Mouse (Mus musculus) hindbrain, embryonic 14.5 days (tissue): ENCODE measurements around the gene Lrrc73. TPM values are rescaled to one million over a fixed set of nuclear protein-coding genes. Genes with fewer than 3 reads are reported as not detected.

Experiments used
- ATAC-seq: fragments of 200-750 bp; cut with Nextera tagmentation; 2 replicates; pipeline ENCODE4 v1.8.0; 2017; ENCODE audit warnings: moderate number of reproducible peaks, mild to moderate bottlenecking, moderate TSS enrichment, moderate library complexity; ENCODE audit not compliant: low FRiP score
- DNase-seq: peaks from one replicate; pipeline ENCODE4 v3.0.0-alpha.2; 2015; ENCODE audit warnings: low spot score
- H3K27ac ChIP-seq: fragments of 300-500 bp; sonication (generic); 2 replicates; pipeline ENCODE4 v1.5.1; 2014; ENCODE audit warnings: mild to moderate bottlenecking, moderate library complexity
- H3K27me3 ChIP-seq: fragments of 300-500 bp; sonication (generic); 2 replicates; pipeline ENCODE4 v1.6.1; 2014; ENCODE audit warnings: mild to moderate bottlenecking, low read length, mixed read lengths; ENCODE audit not compliant: control insufficient read depth, insufficient read depth
- H3K36me3 ChIP-seq: fragments of 300-500 bp; sonication (generic); replicated peaks from 2 replicates; pipeline ENCODE4 v1.6.1; 2014; ENCODE audit not compliant: control insufficient read depth, insufficient read depth
- H3K4me1 ChIP-seq: fragments of 300-500 bp; sonication (generic); replicated peaks from 2 replicates; pipeline ENCODE4 v1.6.1; 2014; ENCODE audit warnings: antibody characterized with exemption, low read length, mixed read lengths; ENCODE audit not compliant: control insufficient read depth, insufficient read depth
- H3K4me2 ChIP-seq: fragments of 300-500 bp; sonication (generic); replicated peaks from 2 replicates; pipeline ENCODE4 v1.6.1; 2014; ENCODE audit warnings: mild to moderate bottlenecking, moderate library complexity
- H3K4me3 ChIP-seq: fragments of 300-500 bp; sonication (generic); replicated peaks from 2 replicates; pipeline ENCODE4 v1.5.1; 2014; ENCODE audit warnings: mild to moderate bottlenecking, low read length
- H3K9ac ChIP-seq: fragments of 300-500 bp; sonication (generic); 2 replicates; pipeline ENCODE4 v1.6.1; 2014
- H3K9me3 ChIP-seq: fragments of 300-500 bp; sonication (generic); 2 replicates; pipeline ENCODE4 v1.6.1; 2016; ENCODE audit warnings: low read length; ENCODE audit not compliant: control insufficient read depth
- WGBS: fragments of 180-500 bp; shearing (Covaris S2); extraction: QIAGEN DNeasy Blood & Tissue Kit; methylation state at CpG from one replicate; pipeline ENCODE4 v1.1.7; 2014; 5-methylcytosine and 5-hydroxymethylcytosine counted together
- polyA plus RNA-seq: library from polyadenylated mRNA; unstranded; fragments of >200 nt; fragmentation: Nextera tagmentation; extraction: Ambion mirVana; gene quantifications from 2 replicates; pipeline ENCODE4 v1.2.1, GENCODE M21; 2014

The Lrrc73 gene
- 15.1 and 18.1 TPM in 2 replicates for polyA plus RNA-seq

DNA sequence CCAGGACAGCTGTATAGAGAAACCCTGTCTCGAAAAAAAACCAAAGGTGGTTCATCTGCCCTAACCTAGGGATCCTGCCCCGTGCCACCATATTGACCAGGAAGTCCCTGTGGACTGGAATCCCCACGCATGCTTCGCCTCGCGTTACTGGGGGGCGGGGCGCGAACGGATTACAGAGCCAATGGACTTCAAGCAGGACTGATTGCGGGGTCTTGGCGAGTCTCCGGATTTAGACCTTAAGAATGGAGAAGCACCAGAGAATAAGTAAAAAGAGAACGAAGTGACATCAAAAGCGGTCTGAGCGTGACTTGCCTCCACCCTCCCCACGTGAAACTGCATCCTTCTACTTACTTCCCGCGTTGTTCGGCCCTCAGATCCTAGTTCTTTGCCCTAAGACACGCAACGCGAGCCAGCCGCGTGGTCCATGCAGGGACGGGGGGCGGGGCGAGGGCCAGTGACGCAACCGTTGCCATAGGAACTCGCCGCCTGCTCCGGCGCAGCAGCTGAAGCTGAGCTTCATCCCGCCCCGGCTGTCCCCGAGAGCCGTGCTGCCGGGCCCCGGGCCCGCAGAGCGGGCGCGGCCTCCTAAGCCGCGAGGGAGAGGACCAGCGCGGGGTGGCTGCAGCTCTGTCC lies at the start of gene Lrrc73:
TSS of gene Lrrc73 (plus strand) at position 80 of the 633 bp plus-strand sequence.
- H3K36me3 ChIP-seq: peaks cover 50% of the 10 kb centered on the region
- ATAC-seq: peak; percentile 91
- DNase-seq: peak; percentile 94

GRCm38 (mm10) chr17:46206676-46207075 lies 46.7 kb upstream of the Lrrc73 start:
- Histone ChIP-seq H3K9ac (no peak overlapping the region), H3K27ac (no peak overlapping the region), H3K4me1 (peaks cover 16% of the 10 kb centered on the region), H3K4me2 (no peak overlapping the region), H3K36me3 (peaks cover 70% of the 10 kb centered on the region), H3K9me3 (no peaks in the 10 kb centered on the region), H3K27me3 (no peaks in the 10 kb centered on the region), H3K4me3 (no peak overlapping the region)
- no peak for DNase-seq
- no peak for ATAC-seq

More for the DNA sequence above, at the start of gene Lrrc73:
- no peaks in the 10 kb centered on the region for H3K9me3 ChIP-seq
- peak within 1 kb of the TSS; percentile 84 for H3K9ac ChIP-seq
- peaks cover 24% of the 10 kb centered on the region for H3K4me1 ChIP-seq
- WGBS: 3% methylated on average over 41 of the region's 48 CpGs
- peak within 1 kb of the TSS; percentile 96 for H3K4me2 ChIP-seq
- no peaks in the 10 kb centered on the region for H3K27me3 ChIP-seq
- peak within 1 kb of the TSS; percentile 78 for H3K27ac ChIP-seq
- H3K4me3 ChIP-seq: peak within 1 kb of the TSS; percentile 82

- no peaks in the 10 kb centered on the region for H3K27me3 ChIP-seq
- 88% methylated on average over 3 of the region's 3 CpGs for WGBS
- H3K9me3 ChIP-seq: no peaks in the 10 kb centered on the region
- H3K4me3 ChIP-seq: no peak overlapping the region
- no peak overlapping the region for H3K27ac ChIP-seq
- no peaks in the 10 kb centered on the region for H3K4me1 ChIP-seq
- DNase-seq (no peak), ATAC-seq (no peak)
- H3K9ac ChIP-seq: no peak overlapping the region
- peaks cover 99% of the 10 kb centered on the region for H3K36me3 ChIP-seq
- H3K4me2 ChIP-seq: no peak overlapping the region
These were observed 42.8 kb upstream of the Lrrc73 start for GRCm38 (mm10) chr17:46210550-46210949.

DNA sequence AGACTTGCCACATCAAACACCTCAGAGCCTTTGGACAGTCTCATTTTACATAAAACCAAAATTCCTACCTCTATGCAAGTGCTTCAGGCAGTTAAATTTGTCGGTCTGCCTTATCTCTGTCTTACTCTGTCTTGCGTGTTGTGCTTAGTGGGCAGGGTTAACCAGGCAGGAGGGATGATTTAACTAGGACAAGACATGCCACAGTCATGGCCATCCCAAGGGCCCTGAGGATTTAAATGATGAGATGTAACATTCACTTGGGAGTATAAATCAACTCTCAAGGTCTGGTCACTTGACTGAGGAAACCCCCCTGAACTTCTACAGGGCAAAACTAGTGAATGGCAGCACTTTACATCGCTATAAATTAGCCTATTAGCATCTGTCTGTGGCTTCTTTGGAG lies 31.7 kb upstream of the Lrrc73 start:
- H3K9ac ChIP-seq: no peak overlapping the region
- DNase-seq (no peak), ATAC-seq (no peak)
- H3K4me1 ChIP-seq: no peaks in the 10 kb centered on the region
- no peaks in the 10 kb centered on the region for H3K9me3 ChIP-seq
- 98% methylated on average over 3 of the region's 3 CpGs for WGBS
- no peak overlapping the region for H3K4me2 ChIP-seq
- no peak overlapping the region for H3K27ac ChIP-seq
- H3K4me3 ChIP-seq: no peak overlapping the region
- peaks cover 100% of the 10 kb centered on the region for H3K36me3 ChIP-seq
- H3K27me3 ChIP-seq: no peaks in the 10 kb centered on the region

GRCm38 (mm10) chr17:46227576-46227975 lies 25.8 kb upstream of the Lrrc73 start:
- peaks cover 99% of the 10 kb centered on the region for H3K36me3 ChIP-seq

GRCm38 (mm10) chr17:46236067-46236466 lies 17.3 kb upstream of the Lrrc73 start:
- H3K4me1 ChIP-seq: no peaks in the 10 kb centered on the region
- no peaks in the 10 kb centered on the region for H3K9me3 ChIP-seq
- H3K4me2 ChIP-seq: no peak overlapping the region
- WGBS: 95% methylated on average over 1 of the region's 1 CpGs
- no peak overlapping the region for H3K27ac ChIP-seq
- no peak overlapping the region for H3K4me3 ChIP-seq
- no peaks in the 10 kb centered on the region for H3K27me3 ChIP-seq
- DNase-seq (no peak), ATAC-seq (no peak)
- H3K9ac ChIP-seq: no peak overlapping the region
- peaks cover 89% of the 10 kb centered on the region for H3K36me3 ChIP-seq

More at GRCm38 (mm10) chr17:46227576-46227975, 25.8 kb upstream of the Lrrc73 start:
- ATAC-seq (no peak), DNase-seq (no peak)
- Histone ChIP-seq H3K4me1 (no peaks in the 10 kb centered on the region), H3K27ac (no peak overlapping the region), H3K9ac (no peak overlapping the region), H3K9me3 (no peaks in the 10 kb centered on the region), H3K4me2 (no peak overlapping the region), H3K27me3 (no peaks in the 10 kb centered on the region), H3K4me3 (no peak overlapping the region)
- 94% methylated on average over 7 of the region's 7 CpGs for WGBS

DNA sequence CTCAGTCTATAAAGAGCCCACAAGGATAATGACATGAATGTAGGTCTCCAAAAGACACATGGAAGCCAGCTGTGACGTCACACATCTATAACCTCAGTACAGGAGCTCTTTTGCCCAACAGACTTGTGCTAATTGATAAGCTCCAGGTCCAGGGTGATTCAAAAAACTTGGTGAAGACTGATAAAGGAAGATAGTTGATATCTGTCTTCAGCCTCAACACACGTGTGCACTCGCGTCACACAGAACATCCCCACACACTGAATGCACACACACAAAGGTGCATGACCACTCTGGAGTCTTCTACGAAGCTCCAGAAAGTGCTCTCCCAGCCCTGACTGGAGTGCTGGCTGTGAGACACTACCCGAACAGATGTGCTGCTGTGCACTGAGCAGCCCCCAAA lies 16.3 kb upstream of the Lrrc73 start:
- DNase-seq: no peak
- Histone ChIP-seq H3K9me3 (no peaks in the 10 kb centered on the region), H3K4me2 (no peak overlapping the region), H3K27me3 (no peaks in the 10 kb centered on the region), H3K27ac (no peak overlapping the region), H3K9ac (no peak overlapping the region), H3K36me3 (peaks cover 90% of the 10 kb centered on the region), H3K4me1 (no peaks in the 10 kb centered on the region), H3K4me3 (no peak overlapping the region)
- ATAC-seq: no peak
- WGBS: 94% methylated on average over 6 of the region's 6 CpGs

GRCm38 (mm10) chr17:46237480-46237879 lies 15.9 kb upstream of the Lrrc73 start:
- Histone ChIP-seq H3K27me3 (no peaks in the 10 kb centered on the region), H3K4me2 (no peak overlapping the region), H3K4me1 (no peaks in the 10 kb centered on the region), H3K27ac (no peak overlapping the region), H3K9ac (no peak overlapping the region), H3K9me3 (no peaks in the 10 kb centered on the region), H3K4me3 (no peak overlapping the region), H3K36me3 (peaks cover 90% of the 10 kb centered on the region)
- 86% methylated on average over 5 of the region's 5 CpGs for whole genome bisulfite sequencing
- no peak for ATAC-seq
- no peak for DNase-seq

- no peak for DNase-seq
- no peak overlapping the region for H3K9ac ChIP-seq
- WGBS: 95% methylated on average over 15 of the region's 15 CpGs
- no peaks in the 10 kb centered on the region for H3K27me3 ChIP-seq
- H3K4me1 ChIP-seq: no peaks in the 10 kb centered on the region
- H3K9me3 ChIP-seq: no peaks in the 10 kb centered on the region
- H3K4me3 ChIP-seq: no peak overlapping the region
- peaks cover 90% of the 10 kb centered on the region for H3K36me3 ChIP-seq
- ATAC-seq: no peak
- no peak overlapping the region for H3K27ac ChIP-seq
- no peak overlapping the region for H3K4me2 ChIP-seq
These were observed 13.7 kb upstream of the Lrrc73 start for GRCm38 (mm10) chr17:46239516-46240114.
